Mouse (Mus musculus) megakaryocyte, embryonic 14.5 days (primary cell): ENCODE data around the gene Npas3.

Experiments
- FLI1 ChIP-seq: IDR thresholded peaks from 2 replicates; pipeline ENCODE4 v1.6.1; 2012; ENCODE audit warnings: low read length, inconsistent platforms, mixed read lengths
- GATA1 ChIP-seq: IDR thresholded peaks from 3 replicates; pipeline ENCODE4 v1.6.1; 2012; ENCODE audit warnings: mixed read lengths, low read length, inconsistent platforms, borderline replicate concordance

DNA sequence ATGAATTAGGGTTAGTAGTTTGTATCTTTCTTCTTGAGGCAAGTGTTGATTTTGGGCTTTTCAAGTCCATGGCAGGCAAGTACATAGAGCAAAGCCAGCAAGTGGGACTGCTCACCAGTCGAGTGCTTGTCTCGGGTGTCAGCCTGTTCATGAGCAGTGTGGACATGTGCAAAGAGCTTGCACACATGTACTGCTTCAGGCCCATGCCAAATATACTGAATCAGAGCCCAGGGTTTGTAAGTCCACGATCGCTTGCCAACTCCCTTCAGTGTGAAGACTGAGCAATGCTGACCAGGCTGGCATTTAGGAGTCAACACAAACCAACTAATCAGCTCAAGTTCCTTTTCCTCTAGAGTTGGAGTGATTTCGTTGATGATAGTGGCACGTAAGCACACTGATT, 805.1 kb downstream of the Npas3 start:
- TF ChIP-seq GATA1 (no peak), FLI1 (no peak)
